Mouse (Mus musculus): ENCODE data around the gene Col11a2.

- TF ChIP-seq POLR2A (IDR thresholded peaks at IDR 0.05; ENCODE audit: borderline replicate concordance, extremely low read depth, low read depth, low read length), result no peak
- no peak for TF ChIP-seq CTCF (IDR thresholded peaks at IDR 0.05; ENCODE audit: insufficient read depth, low read length)
Observed at GRCm38 (mm10) chr17:33994959-33995358, 44.3 kb upstream of the Col11a2 start.

All from lung, adult 2 months (tissue).